Mouse (Mus musculus): ENCODE data around the gene Dcps.
"Not testable (repeated sequence)": the region's sequence is repeated elsewhere in the genome, so short reads cannot be mapped to it uniquely, and the experiment has no call there.

The Dcps gene

GRCm38 (mm10) chr9:35176124-35176659, 331 bp upstream of the Dcps start:
- DNase-seq (ENCODE audit: low spot score in 2 of 2), result no peak

- no peak for DNase-seq (ENCODE audit: low spot score in 2 of 2)
These were observed 2.5 kb downstream of the Dcps start for GRCm38 (mm10) chr9:35173331-35173730.

- peak in 1 of 2 experiments; percentile 23 for DNase-seq (ENCODE audit: low spot score in 2 of 2)
These were observed 5.8 kb downstream of the Dcps start for GRCm38 (mm10) chr9:35170071-35170470.

- DNase-seq (ENCODE audit: low spot score in 2 of 2), result no peak
These were observed 8.8 kb downstream of the Dcps start for GRCm38 (mm10) chr9:35166798-35167635.

GRCm38 (mm10) chr9:35166144-35166797, 9.6 kb downstream of the Dcps start:
- DNase-seq (ENCODE audit: low spot score in 2 of 2), result peak in 1 of 2 experiments; percentile 19

GRCm38 (mm10) chr9:35164142-35164874, 11.6 kb downstream of the Dcps start:
- no peak for DNase-seq (ENCODE audit: low spot score in 2 of 2)

- DNase-seq (ENCODE audit: low spot score in 2 of 2), result peak in 1 of 2 experiments; percentile 11
These were observed 12.7 kb downstream of the Dcps start for GRCm38 (mm10) chr9:35163011-35163690.

GRCm38 (mm10) chr9:35161721-35162120, 14.1 kb downstream of the Dcps start:
- no peak for DNase-seq (ENCODE audit: low spot score in 2 of 2)

GRCm38 (mm10) chr9:35160662-35161061, 15.2 kb downstream of the Dcps start:
- no peak for DNase-seq (ENCODE audit: low spot score in 2 of 2)

GRCm38 (mm10) chr9:35158477-35158876, 17.4 kb downstream of the Dcps start:
- DNase-seq (ENCODE audit: low spot score in 2 of 2), result no peak

- DNase-seq (ENCODE audit: low spot score in 2 of 2), result no peak
These were observed 19.0 kb downstream of the Dcps start for GRCm38 (mm10) chr9:35156862-35157261.

- peak in 1 of 2 experiments; percentile 32 for DNase-seq (ENCODE audit: low spot score in 2 of 2)
These were observed 19.7 kb downstream of the Dcps start for GRCm38 (mm10) chr9:35156002-35156710.

GRCm38 (mm10) chr9:35152923-35153322, 22.9 kb downstream of the Dcps start:
- DNase-seq (ENCODE audit: low spot score in 2 of 2), result no peak

- not testable (repeated sequence) for DNase-seq (ENCODE audit: low spot score in 2 of 2)
These were observed 27.0 kb downstream of the Dcps start for GRCm38 (mm10) chr9:35148822-35149221.

- not testable (repeated sequence) for DNase-seq (ENCODE audit: low spot score in 2 of 2)
These were observed 28.6 kb downstream of the Dcps start for GRCm38 (mm10) chr9:35147261-35147660.

- DNase-seq (ENCODE audit: low spot score in 2 of 2), result no peak
These were observed 30.0 kb downstream of the Dcps start for GRCm38 (mm10) chr9:35145829-35146228.

- DNase-seq (ENCODE audit: low spot score in 2 of 2), result no peak
These were observed 30.7 kb downstream of the Dcps start for GRCm38 (mm10) chr9:35145118-35145517.

- no peak for DNase-seq (ENCODE audit: low spot score in 2 of 2)
These were observed 33.6 kb downstream of the Dcps start for GRCm38 (mm10) chr9:35142221-35142620.

- no peak for DNase-seq (ENCODE audit: low spot score in 2 of 2)
These were observed 36.6 kb downstream of the Dcps start for GRCm38 (mm10) chr9:35139231-35139744.

- DNase-seq (ENCODE audit: low spot score in 2 of 2), result no peak
These were observed 37.8 kb downstream of the Dcps start for GRCm38 (mm10) chr9:35138029-35138428.

GRCm38 (mm10) chr9:35135575-35135974, 40.3 kb downstream of the Dcps start:
- no peak for DNase-seq (ENCODE audit: low spot score in 2 of 2)

Measured in frontal cortex, postnatal 36 days (tissue).